Mouse (Mus musculus) c-Kit-positive CD71-positive TER-119-positive erythroid progenitor cells, embryonic 14.5 days (primary cell): ENCODE data around the gene Slc4a8.

Experiments used
- DNase-seq: peaks from one replicate; pipeline ENCODE4 v3.0.0-alpha.2; 2013; ENCODE audit warnings: low spot score

Gene Slc4a8

DNA sequence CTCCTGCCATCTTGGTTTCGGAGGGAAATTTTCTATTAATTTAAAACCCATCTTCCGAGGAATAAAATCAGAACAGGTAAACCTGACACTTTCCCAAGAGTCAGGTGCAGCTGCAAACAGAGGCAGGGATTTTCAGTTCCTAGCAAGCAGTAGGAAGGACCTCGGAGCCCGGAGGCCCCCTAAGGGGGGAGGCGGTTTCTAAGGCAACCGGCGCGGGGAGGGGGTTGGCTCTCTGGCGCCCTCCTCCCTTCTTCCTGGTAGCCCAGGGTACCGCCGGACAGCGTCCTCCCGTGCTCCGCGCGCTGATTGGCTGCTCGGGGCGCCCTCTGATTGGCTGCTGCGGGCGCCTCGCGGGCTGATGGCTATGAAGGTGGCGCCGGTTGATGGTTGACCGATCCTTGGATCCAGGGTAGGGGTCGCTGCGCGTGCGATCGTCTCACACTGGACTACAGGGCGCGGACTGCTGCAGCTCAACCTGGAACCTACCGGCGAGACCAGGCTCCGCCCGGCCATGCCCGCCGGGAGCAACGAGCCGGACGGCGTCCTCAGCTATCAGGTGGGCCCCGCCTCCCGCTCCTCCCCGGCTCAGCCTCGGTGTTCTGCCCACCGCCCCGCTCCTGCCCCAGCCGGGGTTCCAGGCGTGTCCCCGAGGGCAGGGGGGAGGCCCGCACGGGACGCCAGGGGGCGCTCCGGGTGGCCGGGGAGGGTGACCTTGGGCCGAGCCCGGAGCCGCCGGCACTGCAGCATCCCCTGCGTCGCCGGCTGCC lies at the start of gene Slc4a8:
Gene Slc4a8 (plus strand): TSS at position 329 of the 767 bp plus-strand sequence.
- no peak for DNase-seq

DNA sequence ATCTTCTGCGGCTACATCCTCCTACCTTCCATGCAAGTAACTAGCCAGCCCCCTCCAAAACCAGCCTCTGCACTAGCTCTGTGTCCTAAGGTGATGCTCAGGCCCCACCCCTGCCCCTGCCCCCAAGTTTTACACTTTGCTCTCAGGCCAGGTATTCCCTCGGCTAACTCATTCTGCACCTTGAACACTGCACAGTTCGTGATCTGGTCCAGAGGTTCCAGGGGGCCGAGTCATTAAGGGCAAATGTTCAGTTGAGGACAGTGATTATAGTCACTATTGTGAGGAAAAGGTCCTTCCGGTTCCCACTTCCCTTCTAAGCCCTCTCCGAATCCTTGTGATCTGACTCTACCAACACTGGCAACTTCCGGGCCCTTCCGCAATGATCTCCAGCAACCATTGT lies 47.1 kb upstream of the Slc4a8 start:
- no peak for DNase-seq

DNA sequence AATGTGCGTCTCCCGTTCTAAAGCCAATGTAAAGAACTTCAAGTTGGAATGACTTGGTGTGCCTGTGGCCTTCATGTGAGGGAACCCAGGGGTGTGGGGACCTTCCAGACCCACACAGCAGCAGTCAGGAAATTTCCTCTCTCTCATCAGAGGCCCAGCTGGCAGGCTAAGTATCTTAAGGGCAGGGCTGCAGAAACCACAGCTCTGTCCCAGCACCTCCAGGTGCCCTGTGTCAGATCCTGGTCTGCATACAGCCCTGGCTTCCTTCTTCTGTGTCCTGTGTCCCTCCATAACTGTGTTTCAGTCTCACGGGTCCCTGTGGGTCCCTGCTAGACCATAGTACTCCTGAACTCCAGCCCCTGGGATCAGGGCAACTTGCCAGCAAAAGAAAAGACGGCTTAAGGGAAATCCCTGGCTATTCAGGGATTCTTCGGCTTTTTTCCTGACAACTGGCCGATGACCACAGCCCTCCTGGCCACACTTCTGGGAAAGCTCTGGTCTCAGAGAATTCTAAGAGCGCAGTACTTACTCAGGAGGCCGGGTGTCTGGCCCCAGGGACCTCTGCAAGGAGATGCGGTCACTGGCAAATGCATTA lies 46.1 kb upstream of the Slc4a8 start:
- DNase-seq, result no peak

DNA sequence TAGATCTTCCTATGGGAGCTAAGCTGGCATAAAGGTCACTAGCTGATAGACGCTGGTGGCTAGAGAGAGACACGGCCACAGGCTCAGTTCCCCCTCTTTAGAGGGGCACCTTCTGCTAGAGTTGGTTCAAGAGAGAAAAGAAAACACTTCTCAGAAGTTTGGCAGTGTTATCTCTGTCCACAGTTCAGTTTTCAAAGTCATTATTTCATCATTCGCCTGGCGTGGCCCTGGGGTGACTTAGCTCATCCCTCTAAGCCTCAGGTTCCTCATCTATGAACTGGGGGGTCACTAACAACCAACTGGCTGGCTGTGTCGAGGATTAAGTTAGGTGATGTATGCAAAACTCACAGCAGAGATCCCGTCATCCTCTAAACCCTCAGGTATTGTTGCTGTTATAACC lies 43.6 kb upstream of the Slc4a8 start:
- no peak for DNase-seq

DNA sequence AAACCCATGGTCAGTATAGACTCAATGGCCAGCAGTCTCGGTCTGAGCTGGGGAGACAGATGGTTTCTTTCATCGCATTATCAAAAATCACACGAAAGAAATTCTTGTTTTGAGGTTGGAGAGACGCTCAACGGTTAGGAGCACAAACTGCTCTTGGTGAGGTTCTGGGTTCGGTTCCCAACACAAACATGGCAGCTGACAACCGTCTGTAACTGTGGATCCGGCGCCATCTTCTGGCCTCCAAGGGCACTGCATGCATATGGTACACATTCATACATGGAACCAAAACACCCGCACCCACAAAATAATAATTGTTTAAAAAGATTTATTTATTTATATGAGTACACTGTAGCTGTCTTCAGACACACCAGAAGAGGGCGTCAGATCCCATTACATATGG lies 43.0 kb upstream of the Slc4a8 start:
- no peak for DNase-seq

DNA sequence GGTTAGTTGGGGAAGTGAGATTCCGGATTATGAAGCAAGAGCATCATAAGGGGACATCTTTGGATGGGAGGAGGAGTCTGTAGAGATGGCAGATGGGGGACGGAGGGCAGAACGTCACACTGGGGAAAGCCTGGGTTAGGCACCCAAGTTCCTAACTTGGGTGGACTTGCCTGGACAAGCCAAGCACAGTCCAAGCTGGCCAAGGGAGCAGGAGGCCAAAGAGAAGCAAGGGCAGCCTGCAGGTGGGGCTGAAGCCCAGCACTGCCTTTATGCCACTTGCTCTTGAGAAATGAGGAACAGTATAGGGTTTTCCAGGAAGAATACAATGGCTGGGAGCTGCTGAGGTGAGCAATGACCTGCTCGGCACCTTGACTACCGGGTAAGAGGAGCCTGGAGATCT lies 42.3 kb upstream of the Slc4a8 start:
- DNase-seq, result no peak

DNA sequence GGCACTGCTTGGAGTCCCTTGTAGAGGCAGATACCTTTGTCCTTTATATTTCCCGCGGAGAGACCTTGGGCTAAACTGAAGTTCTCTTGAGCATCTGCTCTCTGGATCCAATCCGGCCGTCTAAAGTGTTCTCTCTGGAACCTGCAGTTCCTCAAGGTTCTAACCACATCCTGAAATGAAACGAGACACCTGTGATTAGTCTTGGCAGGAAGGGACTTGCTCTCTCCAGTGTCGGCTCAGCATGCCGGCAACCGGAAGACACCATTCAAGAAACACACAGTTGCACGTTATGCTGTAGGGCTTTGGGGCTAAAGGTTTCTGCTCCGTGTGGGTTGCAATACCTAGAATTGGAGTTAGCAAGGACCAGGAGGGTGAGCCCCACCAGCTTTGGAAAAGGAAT lies 41.5 kb upstream of the Slc4a8 start:
- DNase-seq, result no peak

DNA sequence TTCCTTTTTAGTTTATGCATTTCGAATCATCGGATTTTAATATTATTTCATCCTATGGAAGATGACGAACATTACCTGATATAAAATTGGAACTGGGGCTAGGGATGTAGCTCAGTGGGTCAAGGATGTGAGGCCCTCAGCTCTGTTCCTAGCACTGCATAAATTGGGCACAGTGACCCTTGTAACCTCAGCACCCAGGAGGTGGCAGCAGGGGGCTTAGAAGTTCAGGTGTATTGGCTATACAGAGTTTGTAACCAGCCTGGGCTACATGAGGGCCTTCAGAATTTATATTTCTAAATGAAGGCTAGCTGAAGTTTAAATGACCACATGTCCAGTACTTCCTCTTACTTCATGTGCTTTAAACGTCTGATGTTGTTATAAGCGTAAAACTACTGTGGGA lies 40.1 kb upstream of the Slc4a8 start:
- no peak for DNase-seq

DNA sequence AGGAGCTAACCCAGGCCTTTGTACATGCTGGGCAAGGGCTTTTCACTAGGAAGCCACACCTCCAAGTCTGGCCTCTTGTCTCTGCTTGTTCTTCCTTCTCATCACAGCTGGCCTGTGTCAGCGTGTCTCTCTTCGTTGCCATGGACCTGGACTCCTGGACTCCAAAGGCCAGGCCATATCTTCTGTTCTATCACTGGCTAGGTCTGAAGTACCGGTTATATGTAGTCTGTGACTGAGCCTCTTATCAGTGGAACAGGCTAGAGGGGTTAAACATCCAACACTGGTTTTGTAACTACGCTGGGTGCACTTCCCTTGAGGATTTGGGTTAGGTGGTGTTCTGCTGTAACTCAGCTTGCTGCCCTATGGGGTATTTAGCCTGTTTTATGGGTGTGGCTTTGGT lies 39.5 kb upstream of the Slc4a8 start:
- DNase-seq, result no peak

DNA sequence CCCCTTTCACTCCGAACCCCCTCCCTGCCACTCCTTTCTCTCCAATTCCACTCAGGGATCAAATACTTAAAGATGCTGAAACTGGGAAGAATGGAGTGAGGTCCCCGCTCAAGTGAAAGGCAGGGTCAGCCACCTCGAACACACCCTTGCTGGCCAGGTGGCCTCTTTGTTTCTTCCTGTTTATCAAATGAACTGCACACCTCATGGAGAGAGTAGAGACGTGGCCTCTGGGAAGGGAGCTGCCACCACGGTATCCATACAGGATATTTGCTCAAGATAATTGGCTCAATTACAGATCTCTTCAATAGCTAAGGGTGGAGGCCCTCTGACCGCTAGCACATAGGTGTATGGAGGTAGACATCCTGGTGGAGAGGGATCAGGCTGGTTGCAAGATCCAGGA lies 39.0 kb upstream of the Slc4a8 start:
- DNase-seq, result no peak

DNA sequence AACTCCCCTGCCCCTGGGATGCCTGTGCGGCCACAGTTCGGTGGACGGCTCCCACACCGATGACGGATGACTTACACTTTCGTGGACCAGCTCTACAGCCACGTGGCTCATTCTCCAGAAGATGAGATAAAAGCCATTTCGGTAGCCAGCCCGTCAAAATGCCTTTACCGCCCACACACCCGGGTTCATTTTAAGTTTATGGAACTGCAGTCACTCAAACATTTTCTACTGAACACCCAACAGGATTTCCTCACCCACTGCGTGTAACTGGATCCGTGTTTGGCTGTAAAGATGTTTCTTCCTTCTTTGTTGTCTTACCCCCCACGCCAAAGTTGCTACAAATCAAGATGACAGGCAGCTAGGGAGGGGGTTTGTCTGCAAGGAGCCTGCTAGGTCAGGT lies 38.0 kb upstream of the Slc4a8 start:
- no peak for DNase-seq

DNA sequence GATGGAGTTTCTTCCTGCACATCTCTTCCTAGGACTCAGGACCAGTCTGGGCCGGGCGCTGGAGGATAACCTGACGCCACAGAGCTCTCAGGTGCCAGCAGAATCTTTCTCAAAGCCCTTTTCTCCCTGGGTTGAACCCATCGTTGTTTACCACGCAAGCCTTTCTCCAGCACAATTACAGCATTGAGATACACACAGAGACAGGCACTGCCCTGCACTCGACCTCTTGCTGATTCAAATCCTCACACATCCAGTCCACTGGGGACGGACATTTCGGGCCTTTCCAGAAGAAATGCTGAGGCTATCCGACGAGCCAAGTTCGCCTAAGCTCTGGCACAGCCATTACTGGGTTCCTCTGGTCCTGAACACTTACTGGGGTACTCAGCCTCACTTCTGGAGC lies 34.8 kb upstream of the Slc4a8 start:
- no peak for DNase-seq

DNA sequence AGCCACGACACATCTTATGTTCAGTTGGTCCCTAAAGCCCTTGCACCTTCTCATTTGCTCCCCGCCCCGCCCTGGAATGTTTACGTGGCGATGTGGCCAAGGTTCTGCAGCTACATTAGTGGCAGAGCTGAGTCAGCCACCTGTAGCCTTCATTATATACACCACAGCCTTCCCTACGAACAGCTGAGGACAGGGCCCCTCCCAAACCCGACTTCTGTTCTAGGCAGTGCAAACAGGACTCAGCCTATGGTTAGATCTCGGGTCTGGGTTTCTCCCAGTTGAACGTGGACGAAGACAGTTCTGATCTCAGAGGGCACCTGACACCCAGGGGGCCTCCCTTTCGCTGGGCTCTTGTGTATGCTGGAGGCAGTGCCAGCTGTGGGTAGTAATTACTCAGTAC lies 33.7 kb upstream of the Slc4a8 start:
- DNase-seq, result no peak

DNA sequence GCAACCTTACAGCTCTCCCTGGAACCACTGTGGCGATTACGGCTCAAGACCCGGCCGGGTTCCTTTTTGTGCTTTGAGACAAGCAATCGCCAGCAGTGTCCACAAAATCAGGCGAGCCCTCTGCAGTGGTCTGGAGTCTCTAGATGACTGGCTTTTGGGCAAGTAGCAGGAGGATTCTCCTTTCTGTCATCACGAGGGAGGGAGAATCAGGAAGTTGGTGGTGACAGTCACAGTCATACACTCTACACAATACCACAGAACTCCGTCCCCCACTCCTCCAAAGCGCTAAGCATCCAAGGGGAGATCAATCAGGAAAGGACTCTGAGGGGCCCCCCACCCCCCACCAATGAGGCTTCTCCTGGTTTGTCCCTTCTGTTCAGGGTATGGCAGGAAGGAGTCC lies 33.0 kb upstream of the Slc4a8 start:
- no peak for DNase-seq

DNA sequence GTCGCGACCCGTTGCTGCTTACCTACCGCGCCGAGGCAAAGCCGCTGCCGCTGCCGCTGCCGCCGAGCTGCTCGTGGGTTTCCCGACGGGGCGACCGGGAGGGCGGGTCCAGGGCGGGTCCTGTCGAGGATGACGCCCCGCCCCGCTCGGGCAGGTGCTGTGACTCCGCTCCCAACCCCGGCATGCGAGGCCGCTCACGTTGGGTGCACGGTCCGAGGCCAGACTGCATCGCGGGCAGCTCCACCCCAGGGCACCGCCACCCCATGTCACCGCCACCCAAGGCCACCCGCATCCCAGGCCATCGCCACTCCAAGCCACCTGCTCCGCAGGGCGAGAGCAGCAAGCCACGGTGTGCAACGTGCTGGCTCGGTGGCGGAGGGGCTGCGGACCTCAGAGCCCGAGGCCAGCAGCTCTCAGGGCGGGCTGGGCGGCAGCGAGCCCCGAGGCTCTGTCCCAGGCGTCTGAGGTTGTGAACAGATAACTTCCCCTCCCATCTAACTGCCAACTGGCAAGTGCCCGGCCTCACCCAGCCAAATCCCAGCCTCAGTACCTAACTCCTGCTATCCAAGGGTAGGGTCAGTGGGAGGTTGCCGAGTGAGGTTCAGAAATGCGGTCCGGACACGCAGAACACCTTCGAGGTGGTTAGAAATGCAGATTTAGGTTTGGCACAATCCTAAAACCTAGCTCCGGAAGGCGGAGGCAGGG lies 32.1 kb upstream of the Slc4a8 start, which contains the start of gene Galnt6:
Gene Galnt6 (minus strand): TSS at position 96 of the 705 bp plus-strand sequence.
- DNase-seq, result no peak

DNA sequence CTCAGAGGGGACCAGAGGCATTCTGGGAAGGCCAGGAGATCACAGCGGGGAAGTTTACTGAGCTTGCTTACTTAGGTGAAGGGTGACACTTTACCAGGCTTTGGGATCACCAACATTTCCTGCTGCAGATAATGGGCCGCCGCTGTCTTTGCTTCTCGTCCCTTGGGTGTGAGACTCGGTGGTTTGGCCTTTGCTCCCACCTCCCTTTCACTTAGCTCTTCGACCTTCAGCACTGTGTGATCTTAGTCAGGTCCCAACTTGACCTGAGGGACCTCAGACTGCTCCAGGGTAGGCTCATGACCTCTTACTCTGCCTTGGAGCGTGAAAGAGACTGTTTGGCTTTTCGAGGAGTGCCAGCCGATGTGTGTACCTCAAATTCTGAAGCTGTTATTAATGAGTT lies 30.5 kb upstream of the Slc4a8 start:
- DNase-seq, result no peak

DNA sequence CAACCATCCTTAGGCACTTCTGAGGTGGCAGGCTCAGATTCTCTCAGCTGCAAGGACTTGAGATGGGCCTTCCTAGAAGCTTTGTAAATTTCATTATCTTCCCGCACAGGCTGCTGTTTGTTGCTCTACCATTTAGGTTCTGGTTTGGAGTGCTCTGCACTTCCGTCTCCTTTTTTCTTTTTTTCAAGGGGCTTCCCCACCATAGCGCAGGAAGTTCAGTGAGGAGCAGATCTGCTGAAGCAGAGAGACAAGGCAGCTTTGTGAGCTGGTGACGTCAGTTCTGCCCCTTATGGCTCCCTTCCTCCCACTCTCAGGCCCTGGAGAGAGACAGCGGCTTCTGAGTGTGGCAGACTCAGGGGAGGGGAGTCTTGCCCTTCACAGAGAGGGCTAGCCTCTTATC lies 29.0 kb upstream of the Slc4a8 start:
- DNase-seq, result no peak

DNA sequence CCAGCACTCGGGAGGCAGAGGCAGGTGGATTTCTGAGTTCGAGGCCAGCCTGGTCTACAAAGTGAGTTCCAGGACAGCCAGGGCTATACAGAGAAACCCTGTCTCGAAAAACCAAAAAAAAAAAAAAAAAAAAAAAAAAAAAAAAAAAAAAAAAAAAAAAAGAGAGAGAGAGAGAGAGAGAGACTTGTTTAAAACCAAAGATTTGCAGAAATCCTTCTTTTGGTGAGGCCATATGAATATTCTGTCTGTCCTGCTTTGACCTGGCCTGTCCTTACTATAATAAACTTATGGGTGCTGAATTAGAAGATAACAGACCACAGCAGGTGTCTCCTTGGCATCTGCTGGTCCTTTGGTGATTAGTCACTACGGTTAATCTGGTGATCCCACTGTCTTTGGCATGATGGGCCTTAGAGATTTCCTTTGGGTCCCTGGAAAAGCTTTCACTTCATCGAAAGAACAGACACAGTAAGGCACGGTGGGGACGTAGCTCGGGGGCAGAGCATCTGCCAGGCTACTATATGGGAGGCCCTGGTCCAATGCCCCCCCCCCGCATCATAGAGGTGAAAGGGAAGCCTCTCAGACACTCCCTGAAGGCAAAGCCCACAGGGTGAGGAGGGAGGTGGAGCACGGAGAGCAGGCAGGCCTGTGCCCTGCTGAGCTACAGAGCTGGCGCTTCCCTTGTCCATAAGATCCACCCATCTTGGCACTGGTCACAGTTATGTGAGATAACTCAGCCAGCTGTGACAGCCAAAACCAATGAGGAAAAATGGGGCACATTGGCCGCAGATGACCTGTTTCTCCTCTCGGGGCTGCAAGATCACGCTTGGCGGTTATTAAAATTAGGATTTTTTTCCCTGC lies 26.2 kb upstream of the Slc4a8 start:
- peak; percentile 57 for DNase-seq

DNA sequence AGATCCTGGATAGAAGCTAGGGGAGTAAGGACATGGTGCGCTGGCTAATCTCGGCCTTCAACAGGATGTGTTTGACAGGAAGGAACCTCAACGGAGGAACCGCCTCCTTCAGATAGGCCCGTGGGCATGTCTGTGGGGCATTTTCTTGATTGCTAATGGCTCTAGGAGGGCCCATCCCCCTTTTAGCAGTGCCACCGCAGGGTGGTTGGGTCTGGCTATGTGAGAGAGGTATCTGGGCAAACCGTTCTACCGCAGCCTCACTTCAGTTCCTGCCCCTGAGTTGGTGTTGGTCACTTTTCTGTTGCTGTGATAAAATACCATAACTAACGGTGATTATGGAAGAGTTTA lies 25.6 kb upstream of the Slc4a8 start:
- DNase-seq, result no peak

DNA sequence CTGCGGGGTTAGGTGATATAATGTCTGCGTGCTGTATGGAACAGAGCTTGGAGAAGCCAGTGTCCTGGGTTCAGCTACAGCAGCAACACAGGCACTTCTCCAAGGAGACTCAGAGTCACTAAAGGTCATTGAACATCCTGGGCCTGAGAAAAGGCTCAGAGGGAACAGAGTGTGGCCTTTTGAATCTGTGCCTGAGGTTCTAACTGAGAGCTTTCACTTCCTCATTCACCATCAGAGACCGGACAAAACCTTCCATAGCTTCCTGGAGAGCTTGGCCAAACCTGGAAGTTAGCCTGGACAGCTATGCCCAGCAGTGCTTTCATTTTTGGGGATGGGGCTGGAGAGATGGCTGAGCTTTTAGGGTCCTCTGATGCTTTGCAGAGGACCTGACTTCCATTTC lies 23.9 kb upstream of the Slc4a8 start:
- no peak for DNase-seq

DNA sequence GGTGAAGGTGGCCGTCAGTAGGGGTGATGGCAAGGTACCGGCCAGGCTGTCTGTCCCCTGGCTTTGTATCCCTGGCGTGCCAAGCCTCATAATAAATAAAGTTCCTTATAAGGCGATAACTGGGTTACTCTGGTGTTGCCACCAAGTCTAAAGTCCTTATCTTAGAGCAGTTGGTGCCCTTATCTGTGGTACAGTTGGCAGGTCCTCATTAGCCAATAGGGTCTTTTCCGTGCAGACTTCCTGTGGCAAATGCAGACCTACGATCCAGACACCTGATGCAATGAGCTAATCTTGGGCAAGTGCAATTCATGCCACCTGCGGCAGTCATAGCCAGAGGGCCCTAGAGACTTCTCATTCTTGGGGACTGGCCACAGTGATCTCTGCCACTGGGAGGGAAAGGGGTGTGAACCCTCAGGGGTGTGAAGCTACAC lies 23.2 kb upstream of the Slc4a8 start:
- peak; percentile 72 for DNase-seq

DNA sequence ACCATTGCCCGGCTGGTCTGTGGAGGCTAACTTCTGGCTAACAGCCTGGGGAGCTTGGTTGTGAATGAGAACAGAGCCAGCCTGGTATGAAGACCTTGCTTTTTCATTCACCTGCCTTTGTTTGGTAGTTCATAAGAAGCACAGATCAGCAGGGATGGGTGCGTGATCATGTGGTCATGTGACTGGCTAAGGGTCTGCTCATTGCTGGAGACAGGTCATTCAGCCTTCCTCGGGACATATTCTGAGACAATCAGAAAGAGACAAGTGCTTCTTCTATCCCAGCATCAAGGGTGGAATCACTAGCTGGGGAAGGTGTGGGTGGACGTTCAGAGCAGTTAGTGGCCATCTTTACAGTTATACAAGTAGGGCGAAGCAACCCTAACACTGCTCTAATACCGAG lies 22.1 kb upstream of the Slc4a8 start:
- no peak for DNase-seq

DNA sequence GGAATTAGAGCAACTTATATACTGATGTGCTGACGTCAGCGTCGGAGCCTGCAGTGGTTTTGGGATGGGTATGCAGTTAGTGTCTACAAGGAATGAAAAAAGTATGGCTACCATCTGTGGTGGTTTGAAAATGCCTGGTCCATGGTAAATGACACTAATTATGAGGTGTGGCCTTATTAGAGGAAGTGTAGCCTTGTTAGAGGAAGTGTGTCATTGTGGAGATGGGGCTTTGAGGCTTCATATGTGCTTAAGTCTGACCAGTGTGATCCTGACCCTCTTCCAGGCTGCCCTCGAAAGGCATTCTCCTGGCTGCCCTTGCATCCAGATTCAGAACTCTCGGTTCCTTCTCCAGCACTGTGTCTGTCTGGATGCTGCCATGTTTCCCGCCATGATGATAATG lies 18.3 kb upstream of the Slc4a8 start:
- no peak for DNase-seq
